Mouse (Mus musculus) small intestine, adult 2 months (tissue): ENCODE data around the gene 3830406C13Rik. TPM values are rescaled to one million over a fixed set of nuclear protein-coding genes. Genes with fewer than 3 reads are reported as not detected.
"Not testable (repeated sequence)": the region's sequence is repeated elsewhere in the genome, so short reads cannot be mapped to it uniquely, and the experiment has no call there.

ENCODE experiments used
- H3K27ac ChIP-seq: fragments of 200-500 bp; 2 replicates; pipeline ENCODE4 v1.5.1; 2012; ENCODE audit warnings: low read depth, low read length, control low read depth, inconsistent platforms; ENCODE audit not compliant: insufficient read depth
- H3K27me3 ChIP-seq: fragments of 200-500 bp; 2 replicates; pipeline ENCODE4 v1.6.1; 2012; ENCODE audit warnings: mild to moderate bottlenecking, moderate library complexity, low read length, inconsistent platforms; ENCODE audit not compliant: control insufficient read depth, insufficient read depth
- H3K36me3 ChIP-seq: fragments of 200-500 bp; 2 replicates; pipeline ENCODE4 v1.6.1; 2012; ENCODE audit warnings: mild to moderate bottlenecking, low read length, control low read depth, inconsistent platforms; ENCODE audit not compliant: control insufficient read depth, insufficient read depth
- H3K4me1 ChIP-seq: fragments of 200-500 bp; 2 replicates; pipeline ENCODE4 v1.6.1; 2012; ENCODE audit warnings: low read length, inconsistent platforms, mixed read lengths; ENCODE audit not compliant: control insufficient read depth, insufficient read depth, insufficient read length
- H3K4me3 ChIP-seq: fragments of 200-500 bp; 2 replicates; pipeline ENCODE4 v1.5.1; 2012; ENCODE audit warnings: low read depth, mild to moderate bottlenecking, control low read depth, inconsistent platforms, low read length, moderate library complexity
- CTCF ChIP-seq: fragments of 200-500 bp; IDR thresholded peaks from 2 replicates; pipeline ENCODE4 v1.5.1; 2012; ENCODE audit warnings: low read depth, mild to moderate bottlenecking, control low read depth, inconsistent platforms, low read length, moderate library complexity, mixed read lengths; ENCODE audit not compliant: insufficient replicate concordance, insufficient read length; ENCODE audit errors: extremely low read depth
- POLR2A ChIP-seq: fragments of 200-500 bp; IDR thresholded peaks from 2 replicates; pipeline ENCODE4 v1.6.1; 2012; ENCODE audit warnings: low read depth, mild to moderate bottlenecking, control low read depth, inconsistent platforms, low read length, moderate library complexity
- WGBS: fragments of 180-500 bp; shearing (Covaris S2); methylation state at CpG from one replicate; pipeline ENCODE4 v1.1.7; 2018; 5-methylcytosine and 5-hydroxymethylcytosine counted together
- polyA plus RNA-seq: library from polyadenylated mRNA; depleted of rRNA; stranded (reverse); fragments of >200 nt; gene quantifications from 2 replicates; pipeline ENCODE4 v1.2.3, GENCODE M21; 2012; rRNA removed

Gene 3830406C13Rik
- polyA plus RNA-seq, result 0.76 TPM in 2 replicates

DNA sequence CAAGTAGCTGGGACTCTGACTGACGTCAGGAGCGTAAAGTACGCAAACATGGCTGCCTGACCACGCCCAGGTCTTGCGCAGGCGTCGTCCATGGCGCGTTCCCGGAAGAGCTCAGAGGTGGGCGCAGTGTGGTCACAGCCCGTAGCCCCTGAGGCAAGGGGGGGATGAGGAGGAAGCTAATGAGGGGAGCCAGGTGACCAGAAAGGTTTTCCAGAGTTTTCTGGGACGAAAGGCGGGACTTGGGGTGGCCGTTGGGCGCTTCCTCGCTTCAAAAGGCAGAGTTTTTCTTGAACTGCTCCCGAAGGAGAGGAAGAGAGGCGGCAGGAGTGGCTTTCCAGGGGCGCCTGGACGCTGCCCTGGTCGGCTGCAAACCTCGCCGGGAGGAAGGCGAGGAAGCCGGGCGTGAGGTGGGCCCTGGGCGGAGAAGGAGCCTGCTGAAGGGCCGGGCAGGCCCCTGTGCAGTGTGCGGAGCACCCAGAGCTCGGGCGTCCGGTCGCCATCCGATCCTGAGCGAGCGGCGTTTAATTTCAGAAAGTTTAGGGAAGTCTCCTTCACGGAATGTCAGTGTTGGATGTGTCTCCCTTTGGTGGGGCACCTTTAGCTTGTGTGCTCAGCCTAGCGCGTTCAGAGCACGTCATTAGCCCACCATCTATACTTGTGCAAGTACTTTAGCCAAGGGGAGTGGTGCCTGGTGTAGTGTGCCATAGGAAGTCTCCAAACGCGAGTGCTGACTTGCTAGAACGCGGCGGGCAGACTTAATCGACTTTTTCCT is at the start of gene 3830406C13Rik:
3830406C13Rik (plus strand) TSS at position 33 of the 772 bp plus-strand sequence.
- Histone ChIP-seq H3K36me3 (peaks cover 9% of the 10 kb centered on the region), H3K4me1 (peaks cover 2% of the 10 kb centered on the region; the same call in 1 of the 2 replicates), H3K27me3 (no peaks in the 10 kb centered on the region), H3K4me3 (peak within 1 kb of the TSS; percentile 76), H3K27ac (peak within 1 kb of the TSS; percentile 82)
- TF ChIP-seq CTCF (no peak), POLR2A (peak; percentile 90)
- under 1% methylated on average over 48 of the region's 48 CpGs for WGBS

DNA sequence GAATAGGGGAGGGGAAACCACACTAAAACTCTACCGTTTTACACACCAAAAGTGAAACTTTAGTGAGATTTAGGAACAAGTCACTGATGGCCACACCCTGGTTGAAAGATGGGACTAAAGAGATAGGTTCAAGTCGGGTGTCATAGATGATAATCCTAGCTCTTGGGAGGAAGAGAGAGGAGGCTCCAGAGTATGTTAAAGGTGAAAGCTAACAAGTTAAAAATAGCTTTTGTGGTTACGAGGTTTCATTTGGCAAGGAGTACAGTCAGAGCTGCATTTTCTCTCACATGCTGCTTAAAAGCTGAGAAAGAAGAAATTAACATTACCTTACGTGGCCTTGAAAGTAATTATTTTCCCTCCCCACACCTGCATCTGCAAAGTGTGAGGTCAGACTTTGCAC is 40.2 kb upstream of the 3830406C13Rik start:
- Histone ChIP-seq H3K27me3 (no peaks in the 10 kb centered on the region), H3K4me1 (no peaks in the 10 kb centered on the region), H3K36me3 (no peaks in the 10 kb centered on the region), H3K27ac (no peak overlapping the region), H3K4me3 (no peak overlapping the region)
- WGBS, result 65% methylated on average over 4 of the region's 4 CpGs
- TF ChIP-seq CTCF (no peak), POLR2A (no peak)

DNA sequence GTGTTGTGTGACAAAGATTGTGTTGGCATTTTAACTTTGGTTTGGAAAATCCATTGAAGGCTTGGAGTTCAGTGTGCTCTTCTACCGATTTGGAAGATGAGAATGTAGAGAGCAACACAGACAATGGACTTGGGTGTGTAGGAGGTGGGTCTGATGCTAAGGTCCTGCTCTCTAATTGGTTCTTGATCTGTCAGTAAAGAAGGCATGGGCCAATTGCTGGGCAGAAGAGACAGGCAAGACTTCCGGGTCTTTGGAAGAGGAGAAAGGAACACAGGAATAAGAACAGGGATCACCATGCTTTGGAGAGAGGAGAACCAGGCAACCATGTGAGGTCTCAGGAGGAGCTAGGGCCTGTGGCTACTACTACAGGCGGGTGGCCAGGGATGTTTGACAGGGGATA is 7.9 kb upstream of the 3830406C13Rik start:
- no peak overlapping the region for H3K27ac ChIP-seq
- no peak overlapping the region for H3K4me3 ChIP-seq
- no peak for TF ChIP-seq CTCF
- TF ChIP-seq POLR2A, result no peak
- no peaks in the 10 kb centered on the region for H3K36me3 ChIP-seq
- WGBS, result 51% methylated on average over 3 of the region's 3 CpGs
- H3K27me3 ChIP-seq, result no peaks in the 10 kb centered on the region
- no peaks in the 10 kb centered on the region for H3K4me1 ChIP-seq

DNA sequence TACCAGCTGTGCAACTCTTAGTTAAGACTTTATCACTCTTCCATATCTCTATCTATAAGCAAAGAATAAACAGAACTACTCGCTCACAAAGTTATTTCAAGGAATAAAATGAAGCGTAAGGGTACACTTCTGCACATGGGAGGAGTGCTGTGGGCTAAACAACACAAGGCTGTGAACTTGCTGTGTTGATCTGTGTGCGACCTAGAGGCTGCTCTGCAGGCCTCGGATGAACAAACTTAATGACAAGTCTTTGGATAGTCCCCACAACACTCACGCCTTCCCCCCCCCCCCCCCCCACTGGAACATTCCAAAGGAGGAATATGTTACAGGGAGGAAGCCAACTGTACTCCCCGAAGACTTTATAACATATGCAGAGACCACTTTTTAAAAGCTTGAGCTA is 332 bp upstream of the 3830406C13Rik start, which contains the start of gene Gm49355:
Gm49355 (plus strand) TSS at position 336 of the 400 bp plus-strand sequence.
- Histone ChIP-seq H3K27me3 (no peaks in the 10 kb centered on the region), H3K27ac (peak within 1 kb of the TSS; percentile 82), H3K4me1 (no peaks in the 10 kb centered on the region), H3K4me3 (peak within 1 kb of the TSS; percentile 76), H3K36me3 (peaks cover 4% of the 10 kb centered on the region; the same call in 1 of the 2 replicates)
- 71% methylated on average over 6 of the region's 6 CpGs for WGBS
- no peak for TF ChIP-seq POLR2A

DNA sequence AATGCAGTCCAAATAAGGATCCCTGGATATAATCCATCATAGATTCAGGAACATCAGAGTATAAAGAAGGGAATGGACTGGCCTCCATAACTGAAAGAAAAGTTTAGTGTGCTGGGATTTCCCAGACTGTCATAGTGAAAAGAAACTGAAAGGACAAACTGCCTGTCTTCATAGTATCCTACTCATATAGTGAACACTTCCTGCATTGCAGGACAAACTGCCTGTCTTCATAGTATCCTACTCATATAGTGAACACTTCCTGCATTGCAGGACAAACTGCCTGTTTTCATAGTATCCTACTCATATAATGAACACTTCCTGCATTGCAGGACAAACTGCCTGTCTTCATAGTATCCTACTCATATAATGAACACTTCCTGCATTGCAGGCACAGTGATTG is 5.8 kb downstream of the 3830406C13Rik start:
- H3K36me3 ChIP-seq, result peaks cover 33% of the 10 kb centered on the region
- H3K27ac ChIP-seq, H3K4me3 ChIP-seq, H3K27me3 ChIP-seq, H3K4me1 ChIP-seq: not testable (repeated sequence)

DNA sequence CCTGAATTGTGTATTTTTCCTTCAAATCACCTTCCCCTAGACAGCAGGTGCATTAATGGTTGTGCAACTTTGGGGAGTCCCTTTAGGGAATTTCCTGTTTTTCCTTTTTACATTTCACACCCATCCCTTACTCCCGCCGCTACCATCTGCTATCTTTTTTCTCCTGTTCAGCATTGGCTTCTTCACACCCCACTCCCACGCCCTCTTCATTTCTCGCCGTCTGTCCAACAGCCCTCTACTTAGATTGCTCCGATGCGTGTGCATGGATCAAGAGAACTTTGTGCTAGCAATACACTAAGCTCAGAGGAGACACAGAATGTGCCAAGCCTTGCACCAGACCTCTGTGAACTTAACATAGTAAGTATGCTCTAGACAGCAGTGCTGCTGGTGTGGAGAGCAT is 12.4 kb downstream of the 3830406C13Rik start:
- H3K4me1 ChIP-seq, result no peaks in the 10 kb centered on the region

DNA sequence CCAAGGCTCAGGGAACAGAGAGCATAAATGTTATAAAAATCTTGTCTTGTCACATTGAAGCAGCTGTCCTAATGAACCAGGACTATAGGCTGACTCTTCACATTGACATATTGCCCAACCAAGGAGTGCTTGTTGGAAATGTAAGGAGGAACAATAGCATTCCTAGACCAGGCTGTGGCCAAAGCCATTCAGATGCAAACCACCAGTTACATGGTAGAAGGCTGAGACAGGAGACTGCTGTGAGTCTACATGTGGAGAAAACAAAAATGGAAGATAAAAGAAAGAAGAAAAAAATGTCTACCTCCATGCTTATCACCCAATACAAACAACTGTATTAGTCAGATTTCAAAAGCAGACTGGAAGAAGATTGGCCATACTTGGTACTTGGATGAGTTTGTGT is 15.2 kb downstream of the 3830406C13Rik start:
- Histone ChIP-seq H3K36me3 (peaks cover 46% of the 10 kb centered on the region), H3K27me3 (no peaks in the 10 kb centered on the region), H3K4me3 (no peak overlapping the region), H3K4me1 (no peaks in the 10 kb centered on the region), H3K27ac (no peak overlapping the region)
- TF ChIP-seq POLR2A, result no peak
- no peak for TF ChIP-seq CTCF

More for the DNA sequence above, 12.4 kb downstream of the 3830406C13Rik start:
- peaks cover 52% of the 10 kb centered on the region for H3K36me3 ChIP-seq
- WGBS, result 92% methylated on average over 7 of the region's 7 CpGs
- TF ChIP-seq POLR2A, result no peak
- no peaks in the 10 kb centered on the region for H3K27me3 ChIP-seq
- H3K27ac ChIP-seq, result no peak overlapping the region
- H3K4me3 ChIP-seq, result no peak overlapping the region

DNA sequence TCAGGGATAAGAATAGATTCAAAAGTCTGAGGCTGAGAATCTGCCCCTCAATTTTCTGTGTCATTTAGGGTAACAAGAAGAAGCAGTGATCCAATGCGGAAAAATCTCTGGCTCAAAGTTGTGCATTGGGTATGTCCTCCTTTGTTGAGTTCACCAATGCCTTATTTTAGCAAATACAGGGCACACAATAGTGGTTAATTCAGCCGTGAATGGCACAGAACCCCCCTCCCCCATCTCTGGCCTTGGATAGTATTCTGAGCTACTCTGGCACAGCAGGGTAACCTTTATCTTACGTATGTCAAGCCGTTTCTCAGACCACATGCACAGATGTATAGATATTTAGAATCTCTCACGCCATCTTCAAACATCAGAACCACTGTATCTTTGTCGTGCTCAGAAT is 15.7 kb downstream of the 3830406C13Rik start:
- WGBS, result 86% methylated on average over 6 of the region's 6 CpGs
- H3K4me3 ChIP-seq, result no peak overlapping the region
- H3K36me3 ChIP-seq, result peaks cover 43% of the 10 kb centered on the region
- TF ChIP-seq CTCF (no peak), POLR2A (no peak)
- H3K27ac ChIP-seq, result no peak overlapping the region
- H3K27me3 ChIP-seq, result no peaks in the 10 kb centered on the region
- no peaks in the 10 kb centered on the region for H3K4me1 ChIP-seq
